Mouse (Mus musculus) bone marrow macrophage, adult 2 months (primary cell): Measurements from ENCODE around the gene Trim33. TPM values are rescaled to one million over a fixed set of nuclear protein-coding genes. Genes with fewer than 3 reads are reported as not detected.

Experiments used
- H3K27ac ChIP-seq: 2 replicates; pipeline ENCODE4 v1.5.1; 2012; ENCODE audit warnings: low read depth, low read length; ENCODE audit not compliant: insufficient read depth
- H3K4me1 ChIP-seq: 2 replicates; pipeline ENCODE4 v1.6.1; 2012; ENCODE audit warnings: low read length; ENCODE audit not compliant: control insufficient read depth, insufficient read depth
- H3K4me3 ChIP-seq: 2 replicates; pipeline ENCODE4 v1.5.1; 2012; ENCODE audit warnings: mild to moderate bottlenecking, low read length, moderate library complexity; ENCODE audit not compliant: insufficient read depth
- CTCF ChIP-seq: IDR thresholded peaks from 2 replicates; pipeline ENCODE4 v1.5.1; 2012; ENCODE audit warnings: low read depth, mild to moderate bottlenecking, low read length, moderate library complexity
- POLR2A ChIP-seq: IDR thresholded peaks from 2 replicates; pipeline ENCODE4 v1.6.1; 2012; ENCODE audit warnings: mild to moderate bottlenecking, low read depth, low read length, borderline replicate concordance
- polyA plus RNA-seq: library from polyadenylated mRNA; stranded (reverse); fragments of >200 nt; gene quantifications from 2 replicates; pipeline ENCODE4 v1.2.4, GENCODE M21; 2012; ENCODE audit not compliant: missing spikeins, insufficient read depth, insufficient read length

The Trim33 gene
- polyA plus RNA-seq, 1 experiment: 23.3 TPM

DNA sequence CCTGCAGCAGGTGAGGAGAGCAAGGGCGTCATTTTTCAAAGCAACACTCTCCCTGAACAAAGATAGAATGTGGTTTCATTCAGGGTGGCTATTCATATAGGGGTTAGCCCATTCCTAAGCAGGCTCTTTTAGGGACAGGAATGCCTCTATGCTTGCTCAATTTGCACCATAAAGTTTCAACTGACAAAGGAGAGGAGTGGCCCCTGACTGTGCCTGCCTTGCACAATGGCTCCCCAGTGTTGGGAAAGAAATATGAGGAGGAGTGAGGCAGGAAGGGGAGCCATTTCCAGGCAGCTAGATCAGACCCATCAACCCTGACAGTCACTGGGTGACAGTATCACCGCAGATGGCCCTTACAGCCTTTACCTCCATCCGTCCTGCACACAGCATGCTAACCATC, 100.3 kb downstream of the Trim33 start:
- TF ChIP-seq CTCF: no peak
- no peak for TF ChIP-seq POLR2A
- Histone ChIP-seq H3K4me1 (peaks cover 17% of the 10 kb centered on the region), H3K27ac (no peak overlapping the region), H3K4me3 (no peak overlapping the region)

DNA sequence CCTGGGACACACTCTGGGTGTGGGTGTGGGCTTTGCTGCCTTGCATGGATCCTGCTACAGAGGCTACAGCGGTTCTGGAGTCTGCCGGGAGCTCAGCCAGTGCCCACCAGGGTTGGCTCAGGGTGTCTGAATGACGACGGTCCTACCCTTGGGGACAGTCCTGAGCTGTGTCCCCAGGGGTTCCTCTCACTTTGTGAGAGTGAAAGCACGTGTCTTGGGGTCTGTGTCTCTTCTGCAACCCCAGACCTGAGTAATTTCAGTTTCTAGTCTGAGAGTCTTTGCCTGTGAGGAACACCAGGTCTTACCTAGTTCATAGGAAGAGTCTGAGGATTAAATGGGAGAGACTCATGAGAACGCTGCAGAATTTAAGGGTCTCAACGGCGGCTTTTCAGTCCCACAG, 101.7 kb downstream of the Trim33 start:
- TF ChIP-seq CTCF (no peak), POLR2A (no peak)
- Histone ChIP-seq H3K4me3 (no peak overlapping the region), H3K4me1 (peaks cover 17% of the 10 kb centered on the region), H3K27ac (no peak overlapping the region)

- peaks cover 17% of the 10 kb centered on the region for H3K4me1 ChIP-seq
- TF ChIP-seq CTCF (no peak), POLR2A (no peak)
- no peak overlapping the region for H3K4me3 ChIP-seq
- no peak overlapping the region for H3K27ac ChIP-seq
These were observed 102.3 kb downstream of the Trim33 start for GRCm38 (mm10) chr3:103381441-103381840.

DNA sequence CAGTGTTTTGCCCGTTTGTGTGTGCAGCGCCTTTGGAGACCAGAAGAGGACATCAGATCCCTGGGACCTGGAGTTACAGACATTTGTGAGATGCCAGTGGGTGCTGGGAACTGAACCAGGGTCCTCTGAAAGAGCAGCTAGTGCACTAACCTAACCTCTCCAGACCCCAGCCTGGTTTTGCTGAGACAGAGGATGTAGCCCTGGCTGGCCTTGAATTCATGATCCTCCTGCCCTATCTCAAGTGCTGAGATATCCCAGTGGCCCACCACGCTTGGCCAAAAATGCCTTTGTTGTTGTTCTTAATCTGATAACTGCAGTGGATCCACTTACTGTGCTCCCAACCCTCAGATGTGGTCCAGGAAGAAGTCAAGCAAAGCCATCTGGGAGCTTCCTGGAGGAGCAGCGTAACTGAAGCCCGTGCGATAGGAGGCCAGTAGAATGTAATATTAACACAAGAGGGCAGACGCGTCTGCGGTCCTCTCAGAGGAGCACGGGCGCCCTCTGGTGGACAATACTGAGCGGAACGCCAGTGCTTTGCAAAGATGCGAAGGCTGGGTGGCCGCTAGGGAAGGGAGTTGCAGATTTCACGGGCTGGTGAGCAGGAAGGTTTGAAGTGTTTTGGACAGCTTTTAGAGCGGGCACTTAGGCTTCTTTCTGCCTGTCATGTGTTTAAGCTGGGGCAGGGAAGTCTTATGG, 103.9 kb downstream of the Trim33 start:
- TF ChIP-seq CTCF (peak; percentile 92), POLR2A (no peak)
- Histone ChIP-seq H3K4me1 (peaks cover 12% of the 10 kb centered on the region), H3K4me3 (no peak overlapping the region), H3K27ac (no peak overlapping the region)

DNA sequence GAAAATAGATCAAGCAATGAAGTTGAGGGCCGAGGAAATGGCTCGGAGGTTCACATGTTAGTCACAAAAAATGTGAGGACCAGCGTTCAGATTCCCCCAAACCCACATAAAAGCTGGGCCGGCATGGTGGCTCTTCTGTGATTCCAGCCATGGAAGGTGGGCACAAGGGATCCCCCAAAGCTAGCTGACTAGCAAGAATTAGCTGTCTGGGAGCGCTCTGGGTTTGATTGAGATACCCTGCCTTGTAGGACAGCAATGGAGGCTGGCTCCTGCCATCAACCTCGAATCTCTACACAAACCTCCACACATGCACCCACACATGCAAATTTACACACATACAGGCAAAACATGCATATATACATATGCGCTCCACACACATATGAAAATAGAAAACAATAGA, 105.4 kb downstream of the Trim33 start:
- no peak overlapping the region for H3K27ac ChIP-seq
- H3K4me3 ChIP-seq: no peak overlapping the region
- peaks cover 4% of the 10 kb centered on the region for H3K4me1 ChIP-seq
- TF ChIP-seq POLR2A: no peak
- no peak for TF ChIP-seq CTCF

DNA sequence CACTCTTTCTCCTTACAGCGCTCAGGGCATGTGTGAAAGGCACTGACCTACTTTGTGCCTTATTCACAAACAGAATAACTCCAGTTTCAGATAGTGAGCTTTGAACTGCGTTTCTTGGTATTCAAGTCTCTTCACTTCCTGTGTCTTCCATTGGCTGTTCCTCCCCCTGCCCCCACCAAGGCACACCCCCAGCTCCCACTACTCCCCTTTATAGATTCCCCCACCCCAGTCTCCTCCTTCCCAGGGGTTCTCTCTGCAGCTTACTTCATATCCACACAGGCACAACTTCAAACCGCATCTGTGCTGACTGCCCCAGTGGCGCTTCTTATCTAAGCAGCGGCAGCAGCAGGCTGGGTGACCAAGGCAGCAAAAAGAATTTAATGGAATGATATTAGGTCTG, 105.9 kb downstream of the Trim33 start:
- Histone ChIP-seq H3K4me1 (no peaks in the 10 kb centered on the region; the same call in 1 of the 2 replicates), H3K27ac (no peak overlapping the region), H3K4me3 (no peak overlapping the region)
- TF ChIP-seq CTCF (no peak), POLR2A (no peak)

DNA sequence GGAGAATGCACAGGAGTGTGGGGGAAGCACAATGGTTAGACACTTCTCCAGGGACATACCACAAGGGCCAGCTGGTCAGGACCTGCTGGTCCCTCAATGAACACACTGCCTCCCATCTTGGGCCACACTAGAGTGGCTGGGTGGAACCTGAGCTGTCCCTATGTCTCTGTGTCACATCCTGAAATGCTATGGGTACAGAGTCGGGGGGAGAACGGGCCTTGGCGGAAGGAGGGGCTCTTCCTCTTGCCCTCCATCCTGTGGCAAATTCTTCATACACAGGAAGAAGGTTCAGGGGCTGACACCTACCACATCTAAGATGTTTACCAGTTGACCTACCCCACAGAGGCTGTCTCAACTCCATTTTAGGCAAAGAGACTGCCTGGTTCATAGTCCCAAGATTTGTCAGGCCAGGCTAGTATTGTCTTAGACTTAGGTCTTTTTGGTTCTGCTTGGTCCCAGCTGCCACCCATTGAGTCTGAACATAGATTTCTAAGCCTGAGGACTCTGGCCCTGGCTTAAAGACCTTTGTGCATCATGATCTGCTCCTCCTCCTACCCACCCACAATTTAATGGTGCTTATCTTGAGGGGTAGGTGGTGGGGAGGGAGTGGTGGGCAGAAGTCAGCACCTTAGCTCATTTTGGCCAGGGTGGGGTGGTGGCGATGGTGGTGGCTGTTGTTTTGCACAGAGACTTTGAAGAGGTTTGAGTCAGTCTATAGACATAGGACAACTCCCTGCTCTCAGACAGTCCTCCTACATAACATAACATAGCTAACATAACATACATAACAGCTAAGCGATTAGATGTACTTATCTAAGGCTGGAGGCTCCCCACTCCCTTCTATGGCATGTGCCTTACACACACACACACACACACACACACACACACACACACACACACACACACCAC, 106.5 kb downstream of the Trim33 start:
- TF ChIP-seq CTCF: no peak
- TF ChIP-seq POLR2A: no peak
- no peak overlapping the region for H3K4me3 ChIP-seq
- no peak overlapping the region for H3K27ac ChIP-seq
- no peaks in the 10 kb centered on the region for H3K4me1 ChIP-seq

DNA sequence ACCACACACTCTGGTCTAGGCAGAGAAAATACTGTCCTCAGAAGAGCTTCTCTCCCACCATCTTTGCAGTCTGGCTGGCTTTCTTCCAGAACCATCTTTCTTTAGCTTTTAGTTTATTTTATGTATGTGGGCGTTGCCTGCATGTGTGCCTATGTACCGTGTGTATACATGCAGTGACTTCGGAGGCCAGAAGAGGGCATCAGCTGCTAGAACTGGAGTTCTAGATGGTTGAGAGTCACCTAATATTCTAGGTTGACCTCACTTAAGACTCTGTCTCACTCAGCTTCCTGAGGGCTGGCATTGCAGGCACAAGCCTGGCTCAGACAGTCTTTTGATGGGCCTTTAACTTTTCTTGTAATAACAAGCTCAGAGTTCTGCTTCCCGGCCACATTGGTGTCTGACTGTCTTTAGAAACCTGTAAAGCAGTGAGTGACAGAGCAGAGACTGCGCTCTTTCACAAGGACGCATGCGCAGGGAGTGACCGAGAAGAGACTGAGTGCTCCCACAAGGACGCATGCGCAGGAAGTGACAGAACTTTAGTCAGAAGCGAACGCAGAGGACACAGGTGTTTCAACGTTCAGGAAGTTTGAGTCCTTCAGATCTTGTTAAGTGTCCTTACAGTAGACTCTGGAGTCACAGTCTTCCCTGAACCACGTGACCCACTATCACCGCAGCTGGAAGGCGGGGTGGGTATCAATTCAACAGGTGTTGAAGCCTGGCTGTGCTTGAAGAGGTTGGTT, 107.4 kb downstream of the Trim33 start:
- Histone ChIP-seq H3K4me1 (no peaks in the 10 kb centered on the region), H3K4me3 (no peak overlapping the region), H3K27ac (no peak overlapping the region)
- TF ChIP-seq POLR2A: no peak
- no peak for TF ChIP-seq CTCF

DNA sequence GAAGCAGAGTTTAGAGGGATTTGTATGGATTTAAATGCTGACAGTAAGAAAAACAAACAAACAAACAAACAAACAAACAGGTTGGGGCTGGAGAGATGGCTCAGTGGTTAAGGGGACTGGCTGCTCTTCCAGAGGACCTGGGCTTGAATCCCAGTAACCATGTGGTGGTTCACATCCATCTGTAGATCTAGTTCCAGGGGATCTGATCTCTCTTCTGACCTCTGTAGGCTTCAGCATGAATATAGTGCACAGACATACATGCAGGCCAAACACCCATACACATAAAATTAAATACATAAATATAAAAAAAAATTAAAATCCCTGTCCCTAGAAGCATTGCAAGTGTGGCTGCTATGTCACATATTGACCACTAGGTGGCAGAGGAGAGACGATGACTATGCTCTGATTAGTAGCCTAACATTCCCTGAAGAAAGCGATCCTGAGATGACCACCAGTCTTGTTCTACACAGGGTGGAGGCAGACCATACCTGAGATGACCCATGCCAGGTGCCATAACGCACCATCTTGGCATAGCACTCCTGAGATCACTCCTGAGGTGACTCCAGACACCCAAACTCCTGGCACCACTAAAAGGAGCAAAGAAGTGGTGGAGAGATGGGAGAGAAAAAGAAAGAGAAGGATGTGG, 113.6 kb downstream of the Trim33 start:
- no peak overlapping the region for H3K27ac ChIP-seq
- peak; percentile 40; the same call in 1 of the 2 replicates for TF ChIP-seq CTCF
- no peak for TF ChIP-seq POLR2A
- no peak overlapping the region for H3K4me3 ChIP-seq

More for the DNA sequence above, 113.6 kb downstream of the Trim33 start:
- no peaks in the 10 kb centered on the region for H3K4me1 ChIP-seq
